Mouse (Mus musculus): ENCODE results near the gene Tcam1. TPM values are rescaled to one million over a fixed set of nuclear protein-coding genes. Genes with fewer than 3 reads are reported as not detected.
A peak's percentile ranks its signal among the peaks of the same experiment; 100 is the strongest.

Tcam1 gene
- polyA plus RNA-seq, 1 experiment = 0.11 TPM

GRCm38 (mm10) chr11:106305348-106306064 is 29.0 kb downstream of the Tcam1 start:
- TF ChIP-seq POLR2A (IDR thresholded peaks at IDR 0.05; ENCODE audit: low read depth, low read length) (no peak), CTCF (IDR thresholded peaks at IDR 0.05; ENCODE audit: extremely low read depth, insufficient read depth, insufficient read length, insufficient replicate concordance) (no peak)
- Histone ChIP-seq H3K36me3 (ENCODE audit: control insufficient read depth, insufficient read depth, low read length) (peaks cover 3% of the 10 kb centered on the region), H3K27me3 (ENCODE audit: control insufficient read depth, insufficient read depth, low read length) (no peaks in the 10 kb centered on the region), H3K27ac (ENCODE audit: insufficient read depth, low read length) (peak overlapping the region; percentile 92), H3K4me3 (ENCODE audit: extremely low read depth, insufficient read depth, insufficient read length) (peak overlapping the region; percentile 2; the same call in 1 of the 2 replicates), H3K4me1 (ENCODE audit: control insufficient read depth, insufficient read depth, insufficient read length) (peaks cover 30% of the 10 kb centered on the region)
- DNase-seq (ENCODE audit: low read depth in 1 of 2, low spot score in 2 of 2) = peak; percentile 63 to 66
- 27% methylated on average over 10 of the region's 10 CpGs for WGBS

DNA sequence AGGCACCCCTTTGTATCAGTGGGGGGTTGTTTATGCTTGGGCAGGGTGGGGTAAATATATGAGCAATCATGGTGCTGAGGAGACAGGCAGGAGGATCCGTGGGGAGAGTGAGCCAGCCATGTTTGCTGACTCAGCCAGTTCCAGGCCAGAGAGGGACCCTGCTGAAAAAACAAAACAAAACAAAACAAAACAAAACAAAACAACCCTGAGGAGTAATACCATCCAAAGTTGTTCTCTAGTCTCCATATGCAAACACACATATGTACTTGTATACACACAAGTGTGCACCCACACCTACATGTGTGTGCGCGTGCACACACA is 29.6 kb downstream of the Tcam1 start:
- H3K4me1 ChIP-seq (ENCODE audit: control insufficient read depth, insufficient read depth, insufficient read length) = peaks cover 30% of the 10 kb centered on the region
- peak overlapping the region; percentile 92 for H3K27ac ChIP-seq (ENCODE audit: insufficient read depth, low read length)
- no peak overlapping the region for H3K4me3 ChIP-seq (ENCODE audit: extremely low read depth, insufficient read depth, insufficient read length)
- no peak for TF ChIP-seq CTCF (IDR thresholded peaks at IDR 0.05; ENCODE audit: extremely low read depth, insufficient read depth, insufficient read length, insufficient replicate concordance)
- peak; percentile 41 for TF ChIP-seq POLR2A (IDR thresholded peaks at IDR 0.05; ENCODE audit: low read depth, low read length)
- DNase-seq (ENCODE audit: low read depth in 1 of 2, low spot score in 2 of 2) = no peak
- H3K27me3 ChIP-seq (ENCODE audit: control insufficient read depth, insufficient read depth, low read length) = no peaks in the 10 kb centered on the region
- H3K36me3 ChIP-seq (ENCODE audit: control insufficient read depth, insufficient read depth, low read length) = peaks cover 5% of the 10 kb centered on the region
- 71% methylated on average over 3 of the region's 3 CpGs for WGBS

DNA sequence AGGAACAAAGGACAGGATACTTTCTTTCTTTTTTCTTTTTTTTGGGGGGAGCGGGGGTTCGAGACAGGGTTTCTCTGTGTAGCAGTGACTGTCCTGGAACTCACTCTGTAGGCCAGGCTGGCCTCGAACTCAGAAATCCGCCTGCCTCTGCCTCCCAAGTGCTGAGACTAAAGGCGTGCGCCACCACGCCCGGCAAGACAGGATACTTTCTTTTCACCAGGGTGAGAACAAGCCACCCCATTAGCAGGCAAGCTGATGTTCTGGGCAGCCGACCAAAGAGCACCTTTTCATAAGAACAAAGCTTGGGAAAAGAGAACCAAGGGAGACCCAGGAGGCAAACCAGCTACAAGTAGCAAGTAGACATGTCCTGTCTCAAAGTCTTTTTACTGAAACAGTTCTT is 30.3 kb downstream of the Tcam1 start:
- no peaks in the 10 kb centered on the region for H3K27me3 ChIP-seq (ENCODE audit: control insufficient read depth, insufficient read depth, low read length)
- no peak for TF ChIP-seq POLR2A (IDR thresholded peaks at IDR 0.05; ENCODE audit: low read depth, low read length)
- no peak for TF ChIP-seq CTCF (IDR thresholded peaks at IDR 0.05; ENCODE audit: extremely low read depth, insufficient read depth, insufficient read length, insufficient replicate concordance)
- H3K27ac ChIP-seq (ENCODE audit: insufficient read depth, low read length) = peak overlapping the region; percentile 92
- H3K4me3 ChIP-seq (ENCODE audit: extremely low read depth, insufficient read depth, insufficient read length) = no peak overlapping the region
- H3K36me3 ChIP-seq (ENCODE audit: control insufficient read depth, insufficient read depth, low read length) = peaks cover 11% of the 10 kb centered on the region
- WGBS = 61% methylated on average over 9 of the region's 9 CpGs
- H3K4me1 ChIP-seq (ENCODE audit: control insufficient read depth, insufficient read depth, insufficient read length) = peaks cover 30% of the 10 kb centered on the region
- no peak for DNase-seq (ENCODE audit: low read depth in 1 of 2, low spot score in 2 of 2)

DNA sequence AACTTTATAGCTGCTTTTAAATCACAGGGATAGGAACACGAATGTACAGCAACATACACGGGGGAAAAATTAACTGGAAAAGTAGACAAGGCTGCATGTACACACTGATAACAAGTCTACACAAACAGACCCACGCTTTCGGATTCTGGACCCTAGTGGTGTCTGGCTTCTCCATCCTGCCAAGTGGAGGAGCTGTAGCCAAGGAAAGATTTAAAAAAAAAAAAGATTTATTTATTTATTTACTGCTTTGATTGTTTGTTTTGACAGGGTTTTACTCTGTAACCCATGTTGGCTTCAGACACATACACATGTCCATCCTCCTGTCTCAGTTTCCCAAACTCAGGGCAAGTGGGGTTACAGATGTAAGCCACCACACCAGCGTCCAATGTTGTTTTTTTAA is 31.0 kb downstream of the Tcam1 start:
- Histone ChIP-seq H3K27me3 (ENCODE audit: control insufficient read depth, insufficient read depth, low read length) (no peaks in the 10 kb centered on the region), H3K4me3 (ENCODE audit: extremely low read depth, insufficient read depth, insufficient read length) (no peak overlapping the region), H3K27ac (ENCODE audit: insufficient read depth, low read length) (peak overlapping the region; percentile 96), H3K36me3 (ENCODE audit: control insufficient read depth, insufficient read depth, low read length) (peaks cover 18% of the 10 kb centered on the region), H3K4me1 (ENCODE audit: control insufficient read depth, insufficient read depth, insufficient read length) (peaks cover 30% of the 10 kb centered on the region)
- DNase-seq (ENCODE audit: low read depth in 1 of 2, low spot score in 2 of 2) = no peak
- 66% methylated on average over 5 of the region's 5 CpGs for WGBS
- TF ChIP-seq POLR2A (IDR thresholded peaks at IDR 0.05; ENCODE audit: low read depth, low read length) (no peak), CTCF (IDR thresholded peaks at IDR 0.05; ENCODE audit: extremely low read depth, insufficient read depth, insufficient read length, insufficient replicate concordance) (no peak)

DNA sequence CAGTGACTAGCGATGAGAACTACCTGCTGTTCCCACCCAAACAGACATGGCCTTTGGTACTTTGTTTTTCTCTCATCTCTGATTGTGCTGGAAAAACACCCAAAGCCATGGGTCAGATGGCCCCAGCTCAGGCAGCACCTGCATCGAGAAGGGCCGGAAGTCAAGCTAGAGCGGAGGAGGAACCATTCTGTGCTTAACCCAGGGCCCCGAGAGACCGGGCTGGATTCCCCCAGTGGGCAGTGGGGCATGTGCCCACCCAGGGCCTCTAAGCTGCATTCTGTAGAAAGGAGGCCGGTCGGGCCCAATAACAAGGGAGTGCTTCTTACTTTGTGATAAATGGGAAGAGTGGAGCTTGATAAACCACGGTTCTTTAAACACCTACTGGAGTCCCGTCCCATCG is 31.7 kb downstream of the Tcam1 start:
- TF ChIP-seq CTCF (IDR thresholded peaks at IDR 0.05; ENCODE audit: extremely low read depth, insufficient read depth, insufficient read length, insufficient replicate concordance) (no peak), POLR2A (IDR thresholded peaks at IDR 0.05; ENCODE audit: low read depth, low read length) (no peak; the same call in 1 of the 2 replicates)

DNA sequence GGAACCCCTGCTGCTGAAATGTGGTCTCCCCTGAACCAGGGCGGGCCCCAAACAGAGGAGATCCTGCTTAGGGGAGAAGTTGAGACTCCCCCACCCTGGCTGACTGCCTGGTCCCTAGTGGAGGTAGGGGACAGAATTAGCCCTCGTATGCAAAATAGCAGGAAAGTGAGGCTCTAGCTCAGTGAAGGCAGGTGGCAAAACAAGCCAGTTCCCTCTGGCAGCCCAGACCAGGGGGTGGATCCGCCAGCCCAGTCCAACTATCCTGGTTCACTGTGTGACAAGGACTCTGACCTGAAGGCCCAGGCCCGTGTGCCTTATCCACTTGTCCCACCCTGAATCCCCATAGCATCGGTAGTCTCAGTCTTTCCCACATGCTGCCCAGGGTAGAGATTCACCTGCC is 33.7 kb downstream of the Tcam1 start:
- WGBS = 46% methylated on average over 5 of the region's 5 CpGs
- no peak for TF ChIP-seq CTCF (IDR thresholded peaks at IDR 0.05; ENCODE audit: extremely low read depth, insufficient read depth, insufficient read length, insufficient replicate concordance)
- peak; percentile 79 for TF ChIP-seq POLR2A (IDR thresholded peaks at IDR 0.05; ENCODE audit: low read depth, low read length)
- Histone ChIP-seq H3K4me3 (ENCODE audit: extremely low read depth, insufficient read depth, insufficient read length) (peak overlapping the region; percentile 77), H3K4me1 (ENCODE audit: control insufficient read depth, insufficient read depth, insufficient read length) (peaks cover 8% of the 10 kb centered on the region; the same call in 1 of the 2 replicates), H3K27ac (ENCODE audit: insufficient read depth, low read length) (peak overlapping the region; percentile 95), H3K27me3 (ENCODE audit: control insufficient read depth, insufficient read depth, low read length) (no peaks in the 10 kb centered on the region), H3K36me3 (ENCODE audit: control insufficient read depth, insufficient read depth, low read length) (peaks cover 28% of the 10 kb centered on the region)
- DNase-seq (ENCODE audit: low read depth in 1 of 2, low spot score in 2 of 2) = peak in 1 of 2 experiments; percentile 84

More for the DNA sequence above, 31.7 kb downstream of the Tcam1 start:
- peak overlapping the region; percentile 28 for H3K4me3 ChIP-seq (ENCODE audit: extremely low read depth, insufficient read depth, insufficient read length)
- peak overlapping the region; percentile 96 for H3K27ac ChIP-seq (ENCODE audit: insufficient read depth, low read length)
- WGBS = 32% methylated on average over 11 of the region's 11 CpGs
- no peaks in the 10 kb centered on the region for H3K27me3 ChIP-seq (ENCODE audit: control insufficient read depth, insufficient read depth, low read length)
- peaks cover 26% of the 10 kb centered on the region; the same call in 1 of the 2 replicates for H3K4me1 ChIP-seq (ENCODE audit: control insufficient read depth, insufficient read depth, insufficient read length)
- peaks cover 25% of the 10 kb centered on the region for H3K36me3 ChIP-seq (ENCODE audit: control insufficient read depth, insufficient read depth, low read length)
- peak; percentile 71 to 89 for DNase-seq (ENCODE audit: low read depth in 1 of 2, low spot score in 2 of 2)

DNA sequence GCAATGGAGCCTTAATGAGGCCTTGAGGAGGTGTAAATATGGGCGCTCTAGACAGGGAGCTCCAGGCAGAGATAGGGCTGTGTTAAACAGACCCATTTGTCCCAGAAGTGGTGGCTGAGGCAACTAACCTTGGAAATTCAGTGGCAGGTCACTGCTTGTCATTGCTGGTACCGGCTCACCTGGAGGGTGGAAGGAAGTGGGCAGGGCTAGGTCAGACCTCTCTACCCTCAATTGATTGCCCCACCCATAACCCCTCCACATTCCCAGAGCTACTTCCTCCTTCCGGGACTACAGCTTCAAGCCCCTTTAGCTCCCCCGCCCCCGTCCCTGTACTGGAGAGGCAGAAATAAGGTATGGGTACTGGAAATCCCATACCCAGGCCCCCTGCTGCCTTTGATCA is 37.1 kb downstream of the Tcam1 start:
- H3K4me1 ChIP-seq (ENCODE audit: control insufficient read depth, insufficient read depth, insufficient read length) = peaks cover 24% of the 10 kb centered on the region; the same call in 1 of the 2 replicates
- peak overlapping the region; percentile 95 for H3K27ac ChIP-seq (ENCODE audit: insufficient read depth, low read length)
- H3K27me3 ChIP-seq (ENCODE audit: control insufficient read depth, insufficient read depth, low read length) = no peaks in the 10 kb centered on the region
- 20% methylated on average over 5 of the region's 5 CpGs for WGBS
- peaks cover 28% of the 10 kb centered on the region for H3K36me3 ChIP-seq (ENCODE audit: control insufficient read depth, insufficient read depth, low read length)
- H3K4me3 ChIP-seq (ENCODE audit: extremely low read depth, insufficient read depth, insufficient read length) = peak overlapping the region; percentile 77
- DNase-seq (ENCODE audit: low read depth in 1 of 2, low spot score in 2 of 2) = peak in 1 of 2 experiments; percentile 76
- TF ChIP-seq POLR2A (IDR thresholded peaks at IDR 0.05; ENCODE audit: low read depth, low read length) (peak; percentile 69), CTCF (IDR thresholded peaks at IDR 0.05; ENCODE audit: extremely low read depth, insufficient read depth, insufficient read length, insufficient replicate concordance) (no peak)

All from spleen, adult 2 months (tissue).